Mouse (Mus musculus): ENCODE measurements around the gene Rpl23a. TPM values are rescaled to one million over a fixed set of nuclear protein-coding genes. Genes with fewer than 3 reads are reported as not detected.

Gene Rpl23a
- total RNA-seq (2012; rRNA removed): 3,920 and 4,112 TPM in 2 replicates
- polyA plus RNA-seq (2012; ENCODE audit: insufficient read depth in 1 of 2, insufficient read length in 2 of 2, low read depth in 1 of 2, low replicate concordance in 2 of 2, missing spikeins in 1 of 2): 1,000 to 10,000 TPM in 1 of 2 experiments, not detected in 1; 2,892 TPM

- H3K27ac ChIP-seq (ENCODE audit: control insufficient read depth, low read depth, low read length): peak within 1 kb of the TSS; percentile 89
- peaks cover 4 to 19% of the 10 kb centered on the region in 2 experiments; a peak in 3 of 4 replicates for H3K4me1 ChIP-seq (ENCODE audit: control insufficient read depth in 1 of 2, insufficient read depth in 2 of 2, low read length in 2 of 2)
- H3K27me3 ChIP-seq (ENCODE audit: control insufficient read depth in 1 of 2, insufficient read depth in 2 of 2, low read length in 2 of 2): no peaks in the 10 kb centered on the region
- peaks cover 12 to 34% of the 10 kb centered on the region in 2 experiments for H3K36me3 ChIP-seq (ENCODE audit: control insufficient read depth in 1 of 2, insufficient read depth in 2 of 2, low read length in 2 of 2)
- peak within 1 kb of the TSS; percentile 62 to 72 for H3K4me3 ChIP-seq (ENCODE audit: control insufficient read depth in 1 of 2, insufficient read depth in 1 of 2, low read depth in 2 of 2, low read length in 2 of 2)
- peak within 1 kb of the TSS; percentile 91 for H3K9ac ChIP-seq (ENCODE audit: control insufficient read depth, low read depth, low read length, poor library complexity, severe bottlenecking)
- H3K79me2 ChIP-seq (ENCODE audit: control insufficient read depth, insufficient read depth, low read length, poor library complexity): peaks cover 31% of the 10 kb centered on the region
- DNase-seq (ENCODE audit: low read depth, low spot score): peak; percentile 98
- no peaks in the 10 kb centered on the region for H3K9me3 ChIP-seq (replicated peaks; ENCODE audit: insufficient read depth, low read length)
- 0 out of 2 replicates have a peak, but pooled peaks have one; percentile 12 for TF ChIP-seq SMC3 (IDR thresholded peaks at IDR 0.05; ENCODE audit: low read depth, low read length)
- no peak; the same call in 1 of the 2 replicates for TF ChIP-seq GATA1 (IDR thresholded peaks at IDR 0.05; ENCODE audit: low read depth, low read length)
- TF ChIP-seq CTCF (IDR thresholded peaks at IDR 0.05 in 2 of 3, conservative IDR thresholded peaks at IDR 0.05 in 1 of 3; ENCODE audit: control insufficient read depth in 1 of 3, insufficient read depth in 1 of 3, low read depth in 2 of 3, low read length in 3 of 3, poor library complexity in 1 of 3, severe bottlenecking in 1 of 3): peak in 2 of 3 experiments; percentile 33 to 42; a peak in 3 of 6 replicates
- TF ChIP-seq MYC (IDR thresholded peaks at IDR 0.05; ENCODE audit: low read depth, low read length): peak; percentile 95
- TF ChIP-seq MAZ (IDR thresholded peaks at IDR 0.05; ENCODE audit: low read depth, low read length): no peak
- TF ChIP-seq NELFE (IDR thresholded peaks at IDR 0.05; ENCODE audit: low read depth, low read length): peak; percentile 99
- TF ChIP-seq CHD1 (IDR thresholded peaks at IDR 0.05; ENCODE audit: low read depth, low read length): peak; percentile 63; the same call in 1 of the 2 replicates
- TF ChIP-seq EP300 (IDR thresholded peaks at IDR 0.05; ENCODE audit: low read depth in 1 of 2, low read length in 2 of 2): no peak
- peak; percentile 99 for TF ChIP-seq CHD2 (IDR thresholded peaks at IDR 0.05; ENCODE audit: low read length)
- peak; percentile 89 to 99; a peak in 3 of 4 replicates for TF ChIP-seq POLR2A (IDR thresholded peaks at IDR 0.05; ENCODE audit: control insufficient read depth in 1 of 2, insufficient read depth in 1 of 2, low read depth in 1 of 2, low read length in 2 of 2, poor library complexity in 1 of 2)
- TF ChIP-seq JUND (IDR thresholded peaks at IDR 0.05; ENCODE audit: low read depth, low read length): no peak
- TF ChIP-seq GABPA (IDR thresholded peaks at IDR 0.05; ENCODE audit: low read depth, low read length): no peak
- no peak for TF ChIP-seq E2F4 (IDR thresholded peaks at IDR 0.05; ENCODE audit: borderline replicate concordance, low read depth, low read length)
- TF ChIP-seq KAT2A (conservative IDR thresholded peaks at IDR 0.05; ENCODE audit: low read depth, low read length): peak; percentile 98
- peak; percentile 99 for TF ChIP-seq HCFC1 (IDR thresholded peaks at IDR 0.05; ENCODE audit: low read depth, low read length)
- peak; percentile 99 for TF ChIP-seq TBP (IDR thresholded peaks at IDR 0.05; ENCODE audit: low read depth, low read length)
- TF ChIP-seq USF1 (IDR thresholded peaks at IDR 0.05; ENCODE audit: low read depth, low read length): peak; percentile 74
- no peak for TF ChIP-seq MYB (IDR thresholded peaks at IDR 0.05; ENCODE audit: low read depth, low read length)
- TF ChIP-seq UBTF (IDR thresholded peaks at IDR 0.05; ENCODE audit: borderline replicate concordance, insufficient read depth, low read depth, low read length): no peak
- TF ChIP-seq ZMIZ1 (IDR thresholded peaks at IDR 0.05; ENCODE audit: low read depth, low read length): peak; percentile 98
- no peak for TF ChIP-seq BHLHE40 (IDR thresholded peaks at IDR 0.05; ENCODE audit: borderline replicate concordance, low read depth, low read length)
- no peak for TF ChIP-seq USF2 (IDR thresholded peaks at IDR 0.05; ENCODE audit: borderline replicate concordance in 1 of 2, insufficient read depth in 1 of 2, low read depth in 1 of 2, low read length in 2 of 2)
- TF ChIP-seq MEF2A (IDR thresholded peaks at IDR 0.05; ENCODE audit: extremely low read depth, insufficient replicate concordance, low read depth, low read length, poor library complexity, severe bottlenecking): no peak
- TF ChIP-seq RCOR1 (IDR thresholded peaks at IDR 0.05; ENCODE audit: low read depth, low read length): no peak
- TF ChIP-seq ZC3H11A (IDR thresholded peaks at IDR 0.05; ENCODE audit: low read depth, low read length): no peak
- TF ChIP-seq NRF1 (IDR thresholded peaks at IDR 0.05; ENCODE audit: insufficient read depth, low read depth, low read length, poor library complexity, severe bottlenecking): peak; percentile 73
- TF ChIP-seq MAFK (IDR thresholded peaks at IDR 0.05; ENCODE audit: borderline replicate concordance, low read depth, low read length): no peak
- TF ChIP-seq ZNF384 (IDR thresholded peaks at IDR 0.05; ENCODE audit: low read depth, low read length): peak; percentile 12; the same call in 1 of the 2 replicates
- peak; percentile 88 for TF ChIP-seq SIN3A (IDR thresholded peaks at IDR 0.05; ENCODE audit: low read length)
- TF ChIP-seq ETS1 (IDR thresholded peaks at IDR 0.05; ENCODE audit: low read depth, low read length): no peak; the same call in 1 of the 2 replicates
- peak; percentile 69; the same call in 1 of the 2 replicates for TF ChIP-seq MXI1 (IDR thresholded peaks at IDR 0.05; ENCODE audit: low read depth, low read length)
- TF ChIP-seq ZKSCAN1 (IDR thresholded peaks at IDR 0.05; ENCODE audit: low read depth, low read length): no peak
- TF ChIP-seq TAL1 (IDR thresholded peaks at IDR 0.05; ENCODE audit: low read length): no peak
- TF ChIP-seq RAD21 (IDR thresholded peaks at IDR 0.05; ENCODE audit: low read depth, low read length): no peak
These were observed at the start of gene Rpl23a for GRCm38 (mm10) chr11:78182961-78183844. Rpl23a (minus strand) TSS chr11:78183584.
